Mouse (Mus musculus): ENCODE measurements around the gene Impdh1.

Gene Impdh1

DNA sequence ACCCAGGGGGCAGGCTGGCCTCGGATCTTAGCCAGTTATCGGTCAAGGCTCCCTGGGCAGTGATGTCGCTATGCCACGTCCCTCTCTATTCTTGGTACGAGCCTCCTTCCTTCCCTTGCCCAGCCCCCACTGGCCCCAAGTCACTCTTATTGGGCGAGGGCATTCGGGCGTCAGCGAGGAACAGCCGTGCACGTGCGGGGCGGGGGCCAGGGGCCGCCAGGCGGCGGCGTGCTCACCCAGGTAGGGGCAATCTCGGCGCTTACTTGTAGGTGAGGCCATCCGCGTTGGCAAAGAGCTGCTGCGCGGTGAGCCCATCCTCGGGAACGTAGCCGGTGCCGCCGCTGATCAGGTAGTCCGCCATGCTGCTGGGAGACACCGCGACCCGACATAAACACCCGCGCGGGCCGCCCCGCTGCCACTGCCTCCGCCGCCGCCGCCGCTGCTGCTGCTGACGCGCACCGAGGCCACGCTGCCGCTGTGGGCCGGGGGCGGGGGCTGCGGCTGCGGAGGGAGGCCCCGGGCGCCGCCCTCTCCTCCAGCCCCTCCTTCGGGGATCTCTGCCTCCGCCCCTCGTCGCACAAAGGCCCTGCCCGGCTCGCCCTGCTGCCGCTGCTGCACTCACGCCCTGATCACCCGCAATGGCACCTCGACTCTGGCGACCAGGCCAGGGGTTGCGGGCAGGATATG is 4.2 kb downstream of the Impdh1 start:
- peak; percentile 88 to 91 for DNase-seq

DNA sequence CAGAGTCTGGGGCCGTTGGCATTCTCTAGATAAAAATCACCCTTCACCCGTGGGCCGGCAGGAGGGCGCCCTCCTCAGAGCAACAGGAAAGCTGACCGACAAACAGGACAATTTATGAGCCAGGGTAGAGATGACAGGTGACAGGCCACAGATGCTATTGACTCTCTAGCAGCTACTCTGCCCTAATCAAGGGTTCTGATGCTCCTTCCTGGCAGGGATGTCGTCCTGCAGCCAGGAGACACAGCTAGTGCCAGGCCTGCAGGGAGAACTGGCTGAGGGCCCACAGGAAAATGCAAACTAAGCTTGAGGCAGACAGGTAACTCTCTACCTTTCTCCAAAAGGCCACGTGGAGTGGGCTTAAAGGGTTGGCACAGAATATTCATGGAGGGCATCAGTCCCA is 5.0 kb downstream of the Impdh1 start:
- peak in 1 of 2 experiments; percentile 19 for DNase-seq

DNA sequence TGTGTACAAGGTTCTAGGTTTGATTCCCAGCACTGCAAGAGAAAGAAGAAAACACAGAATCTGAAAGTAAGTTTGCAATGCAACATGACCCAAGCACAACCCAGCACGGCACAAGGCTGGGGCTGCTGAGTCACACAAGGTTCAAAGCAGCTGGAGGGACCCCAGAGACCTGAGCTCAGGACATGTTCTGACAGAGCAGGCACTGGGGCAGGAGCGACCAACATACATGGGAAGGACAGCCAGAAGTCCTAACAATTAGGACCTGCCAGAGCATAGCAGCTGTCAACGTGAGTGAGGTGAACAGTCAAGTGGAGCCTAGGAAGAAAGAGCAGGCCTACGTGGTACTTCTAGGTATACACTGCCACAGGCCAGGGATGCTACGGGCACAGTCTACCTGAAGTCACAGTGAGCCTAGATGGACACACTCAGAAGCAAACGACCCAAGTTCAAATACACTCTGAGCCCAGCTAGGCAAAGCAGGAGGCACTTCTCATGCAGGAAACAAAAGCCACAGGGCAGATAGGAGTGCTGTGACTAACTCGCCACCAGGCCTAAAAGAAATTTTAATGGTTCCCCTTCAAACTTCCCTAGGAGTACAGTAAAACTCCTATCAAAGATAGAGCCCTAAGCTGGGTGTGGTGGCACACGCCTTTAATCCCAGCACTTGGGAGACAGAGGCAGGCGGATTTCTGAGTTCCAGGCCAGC is 5.8 kb downstream of the Impdh1 start:
- no peak for DNase-seq

DNA sequence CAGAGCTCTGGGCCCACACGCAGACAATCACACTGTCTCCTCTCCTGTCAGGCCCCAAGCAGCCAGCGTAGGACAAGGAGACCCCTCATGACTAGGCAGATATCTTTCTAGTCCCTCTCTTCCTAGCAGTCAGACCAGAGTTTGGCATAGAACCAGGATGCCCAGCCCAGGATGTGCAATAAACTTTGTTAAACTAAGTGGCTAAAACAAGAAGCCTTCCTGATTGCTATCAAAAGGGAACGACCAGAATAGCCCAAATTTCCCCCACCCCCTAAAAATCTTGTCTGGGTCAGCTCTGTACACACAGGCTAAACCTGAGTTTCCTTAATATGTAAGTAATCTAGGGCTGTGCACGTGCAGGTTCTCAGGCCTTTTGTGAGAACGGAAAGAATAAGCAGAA is 8.0 kb downstream of the Impdh1 start:
- peak; percentile 37 to 69 for DNase-seq

DNA sequence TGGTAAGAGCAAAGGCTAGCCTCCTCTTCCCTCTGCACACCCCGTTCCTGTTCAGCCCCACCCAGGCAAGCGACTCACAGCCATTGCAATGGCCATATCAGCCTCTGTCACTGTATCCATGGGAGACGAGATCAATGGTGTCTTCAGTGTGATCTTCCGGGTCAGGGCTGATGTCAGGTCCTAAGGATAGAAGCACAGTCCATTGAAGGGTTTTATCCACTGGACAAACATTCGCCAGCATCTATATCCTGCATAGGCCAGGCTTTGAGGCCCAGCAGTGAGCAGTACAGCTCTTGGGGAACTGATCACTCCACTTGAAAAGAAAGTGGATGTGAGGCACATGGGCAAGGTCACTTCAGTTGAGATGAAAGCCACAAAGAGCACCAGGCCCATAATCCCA is 9.1 kb downstream of the Impdh1 start:
- DNase-seq: no peak

DNA sequence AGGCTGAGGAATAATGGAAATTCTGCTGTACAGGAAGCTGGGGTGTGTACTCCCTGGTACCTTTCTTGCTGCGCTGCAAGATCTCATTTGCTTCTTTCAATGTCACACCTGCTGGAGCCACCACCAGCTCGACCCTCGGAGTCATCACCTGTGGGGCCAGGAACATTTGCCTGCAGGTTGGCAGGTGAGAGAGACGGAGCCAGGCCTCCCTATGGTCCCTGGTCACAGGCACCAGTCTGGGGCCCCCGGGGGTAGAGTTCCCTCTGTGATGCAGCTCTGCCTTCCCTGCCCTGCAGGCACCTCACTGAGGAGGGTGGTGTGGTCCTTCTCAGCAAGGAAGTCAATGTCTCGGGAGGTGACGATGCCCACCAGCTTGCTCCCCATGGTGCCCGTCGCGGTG is 10.2 kb downstream of the Impdh1 start:
- DNase-seq: no peak

DNA sequence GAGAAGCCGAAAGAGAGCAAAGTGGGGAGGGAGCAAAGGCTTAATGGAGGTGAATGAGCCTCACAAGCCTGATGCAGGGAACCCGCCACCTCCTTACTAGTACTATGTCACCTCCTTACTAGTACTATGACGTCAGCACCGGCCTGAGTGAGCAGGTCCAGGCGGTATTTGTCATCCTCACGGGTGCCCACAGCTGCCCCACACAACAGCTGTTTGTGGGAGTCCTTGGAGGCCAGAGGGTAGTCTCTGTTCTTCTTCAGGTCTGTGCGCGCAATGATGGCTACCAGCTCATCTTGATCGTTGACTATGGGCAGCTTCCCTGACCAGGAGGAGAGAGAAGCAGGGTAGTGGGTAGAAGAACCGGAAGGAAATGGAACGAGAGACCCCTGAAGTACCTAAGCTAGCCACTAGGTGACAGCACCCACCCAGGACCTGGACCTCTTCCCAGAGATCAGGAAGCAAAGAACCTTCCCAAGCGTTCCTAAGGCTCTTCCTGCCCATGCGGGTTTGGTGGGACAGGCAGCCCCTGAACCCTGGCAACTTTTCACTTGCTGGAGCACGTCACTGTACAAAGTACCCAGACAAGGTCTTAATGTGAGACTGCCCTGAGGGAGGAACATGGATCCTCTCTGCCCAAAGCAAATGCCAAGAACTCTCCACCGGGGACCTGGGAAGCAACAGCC is 11.1 kb downstream of the Impdh1 start:
- peak; percentile 43 to 61 for DNase-seq

DNA sequence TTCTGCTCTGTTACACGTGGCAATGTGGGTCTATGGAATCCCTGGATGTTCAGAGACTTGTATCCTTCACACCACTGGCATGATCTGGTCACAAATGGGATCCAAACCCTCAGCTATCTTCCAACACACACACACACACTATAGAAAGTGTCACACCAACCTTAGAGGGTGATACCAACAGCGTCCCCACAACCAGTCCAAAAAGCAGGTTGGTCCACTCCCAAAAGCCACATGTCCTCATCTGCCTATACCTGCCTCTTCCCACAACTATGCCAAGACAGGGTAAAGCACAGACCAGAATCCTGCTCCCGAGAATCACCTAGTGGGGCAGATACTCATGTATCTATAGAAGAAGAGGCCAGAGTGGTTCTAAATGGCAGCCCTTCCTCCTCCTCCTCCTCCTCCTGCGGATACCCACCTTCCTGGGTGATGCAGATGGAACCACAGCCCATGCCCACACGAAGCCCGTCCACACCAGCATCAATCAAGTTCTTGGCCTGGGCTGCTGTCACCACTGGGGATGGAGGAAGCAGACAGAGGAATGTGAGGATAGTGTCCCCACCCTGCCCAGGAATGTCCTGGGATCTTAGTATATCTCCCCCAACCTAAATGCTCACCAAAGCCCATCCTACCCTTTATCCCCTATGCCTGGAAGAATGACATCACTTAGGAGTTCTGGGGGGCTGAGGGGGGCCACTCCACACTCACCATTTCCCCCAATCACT is 12.1 kb downstream of the Impdh1 start:
- DNase-seq: no peak

DNA sequence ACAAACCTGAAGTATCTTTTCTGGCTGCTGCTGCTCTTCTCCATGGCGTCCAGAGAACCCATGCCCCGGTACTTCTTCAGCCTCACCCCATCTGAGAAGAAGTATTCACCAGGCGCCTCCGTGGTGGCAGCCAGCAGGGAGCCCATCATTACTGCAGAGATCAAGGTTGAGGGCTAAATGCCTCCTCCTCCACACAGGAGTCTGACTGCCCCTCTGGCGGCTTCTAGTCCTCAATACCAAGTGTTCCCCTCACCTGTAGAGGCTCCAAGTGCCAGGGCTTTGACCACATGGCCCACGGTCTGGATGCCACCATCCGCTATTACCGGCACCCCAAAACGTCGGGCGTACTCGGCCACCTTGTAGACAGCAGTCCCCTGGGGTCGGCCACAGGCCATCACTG is 13.1 kb downstream of the Impdh1 start:
- no peak for DNase-seq

DNA sequence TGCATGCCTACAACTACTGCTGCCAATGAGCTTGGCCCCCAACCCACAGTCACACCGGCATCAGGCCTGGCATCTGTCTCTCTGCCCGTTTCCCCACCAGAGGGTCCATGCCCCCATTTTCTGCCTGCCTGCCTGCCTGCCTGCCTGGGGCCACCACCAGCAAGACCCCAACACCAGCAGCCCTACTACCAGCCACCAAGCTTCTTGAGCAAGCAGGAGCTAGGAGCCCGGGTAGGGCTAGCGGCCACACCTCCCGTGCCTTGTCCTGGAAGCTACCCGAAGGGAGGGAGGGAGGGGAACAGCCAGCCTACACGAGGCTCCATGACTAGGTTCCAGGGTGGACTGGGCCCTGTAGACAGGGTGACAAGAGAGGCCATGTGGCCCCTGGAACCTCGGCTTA is 14.2 kb downstream of the Impdh1 start:
- DNase-seq: no peak

DNA sequence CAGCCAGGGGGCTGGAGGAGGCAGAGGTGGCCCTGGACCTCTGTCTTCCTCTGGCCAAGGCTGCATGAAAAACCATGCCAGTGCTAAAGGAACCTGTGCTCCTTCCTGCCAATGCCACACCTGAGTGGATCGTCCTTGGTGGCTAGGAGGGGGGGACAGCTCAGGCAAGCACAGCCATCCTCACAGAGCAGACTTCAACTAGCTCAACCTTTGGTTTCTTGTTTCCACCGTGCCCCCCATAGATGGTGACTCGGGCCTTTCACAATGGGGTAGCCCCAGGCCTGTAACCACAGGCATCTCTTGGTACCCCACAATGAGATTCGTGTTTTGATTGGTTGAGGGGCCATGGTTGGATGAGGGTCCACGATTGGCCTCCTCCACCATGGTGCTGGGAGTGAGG is 14.8 kb downstream of the Impdh1 start:
- no peak for DNase-seq

DNA sequence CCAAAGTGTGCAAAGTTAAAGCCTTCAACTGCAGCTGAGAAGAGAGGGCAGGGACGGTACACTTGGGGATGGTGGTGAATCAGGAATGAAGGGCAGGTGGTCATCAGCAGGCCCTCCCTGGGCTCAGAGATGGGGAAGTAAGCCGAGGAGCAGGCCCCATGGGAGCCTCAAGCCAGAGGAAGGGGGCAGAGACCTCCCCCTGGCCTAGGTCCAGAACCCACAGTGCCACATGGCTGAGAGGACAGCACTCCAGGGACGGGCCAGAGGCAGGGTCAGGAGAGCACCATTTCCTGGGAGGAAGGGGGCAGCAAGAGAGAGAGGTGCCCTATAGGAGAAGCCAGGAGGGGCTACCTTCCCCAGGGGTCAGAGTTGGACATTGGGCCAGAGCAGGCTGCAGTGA is 15.7 kb downstream of the Impdh1 start:
- DNase-seq: no peak

DNA sequence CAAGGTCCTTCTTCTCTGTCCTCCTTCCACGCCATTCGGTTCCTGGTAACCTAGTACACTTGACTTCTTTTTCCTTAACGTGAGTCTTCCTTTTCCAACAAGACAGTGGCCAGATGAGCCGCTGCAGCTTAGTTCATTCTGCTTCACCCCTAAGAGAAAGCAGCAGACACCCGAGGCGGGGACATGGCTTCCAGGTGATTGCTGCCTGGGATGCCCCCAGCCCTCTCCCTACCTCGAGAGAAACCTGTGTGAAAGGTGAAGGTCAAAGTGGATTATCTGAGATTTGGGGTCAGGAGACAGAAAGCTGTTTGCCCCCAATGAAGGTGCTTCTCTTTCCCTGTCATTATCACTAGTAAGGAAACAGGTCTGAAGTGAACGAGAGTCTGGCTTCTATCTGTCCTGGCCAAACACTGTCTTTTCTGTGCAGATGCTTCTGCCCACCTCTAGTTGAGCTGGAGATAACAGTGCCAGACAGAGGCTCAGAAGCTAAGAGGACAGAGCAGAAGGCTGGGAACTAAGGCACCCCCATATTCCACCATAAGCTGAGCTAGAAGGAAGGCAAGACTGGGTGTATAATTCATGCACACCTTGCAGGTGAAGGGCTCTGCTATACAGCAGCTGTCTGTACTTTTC is 16.8 kb downstream of the Impdh1 start:
- no peak for DNase-seq

DNA sequence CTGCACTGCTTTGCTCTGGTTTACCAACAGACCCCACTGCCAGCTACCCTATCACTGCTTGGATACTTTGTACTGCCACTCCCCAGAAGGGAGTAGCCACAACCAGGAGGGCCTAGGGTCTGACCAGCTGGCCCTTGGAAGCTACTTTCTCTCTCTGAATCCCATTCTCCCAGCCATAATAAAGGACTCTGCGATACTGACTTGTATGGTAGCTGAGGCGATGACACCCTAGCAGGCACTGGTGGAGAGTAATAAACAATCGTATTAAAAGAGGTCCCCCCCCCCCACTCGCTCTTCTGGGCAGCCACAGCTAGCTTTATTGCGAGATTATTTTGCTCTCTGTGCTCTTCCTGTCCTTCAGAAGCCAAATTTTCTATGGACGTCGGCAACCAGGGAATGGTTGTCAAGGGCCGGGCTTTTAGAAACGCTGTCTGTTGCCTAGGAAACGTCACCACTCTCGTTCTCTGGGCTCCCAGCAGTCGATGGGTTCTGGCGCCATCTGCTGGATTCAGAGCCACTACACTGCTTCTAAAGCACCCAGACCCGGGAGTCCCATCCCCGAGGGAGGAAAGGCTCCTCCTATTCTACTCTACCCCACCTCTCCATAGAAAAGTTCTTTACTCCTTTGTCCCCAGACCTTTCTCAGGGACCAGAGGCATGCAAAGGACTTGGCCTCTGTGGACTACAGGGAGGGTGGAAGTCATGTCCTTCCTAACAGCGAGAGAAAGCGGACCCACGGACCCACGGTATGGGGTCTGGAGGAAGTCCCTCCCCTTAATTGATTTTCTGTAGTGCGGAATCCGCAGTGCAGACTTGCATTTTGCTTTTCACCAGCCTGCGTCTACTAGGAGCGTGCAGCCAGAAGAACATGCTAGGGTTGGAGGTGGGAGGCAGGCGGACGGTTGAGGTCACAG is 17.6 kb downstream of the Impdh1 start:
- peak; percentile 86 to 91 for DNase-seq

DNA sequence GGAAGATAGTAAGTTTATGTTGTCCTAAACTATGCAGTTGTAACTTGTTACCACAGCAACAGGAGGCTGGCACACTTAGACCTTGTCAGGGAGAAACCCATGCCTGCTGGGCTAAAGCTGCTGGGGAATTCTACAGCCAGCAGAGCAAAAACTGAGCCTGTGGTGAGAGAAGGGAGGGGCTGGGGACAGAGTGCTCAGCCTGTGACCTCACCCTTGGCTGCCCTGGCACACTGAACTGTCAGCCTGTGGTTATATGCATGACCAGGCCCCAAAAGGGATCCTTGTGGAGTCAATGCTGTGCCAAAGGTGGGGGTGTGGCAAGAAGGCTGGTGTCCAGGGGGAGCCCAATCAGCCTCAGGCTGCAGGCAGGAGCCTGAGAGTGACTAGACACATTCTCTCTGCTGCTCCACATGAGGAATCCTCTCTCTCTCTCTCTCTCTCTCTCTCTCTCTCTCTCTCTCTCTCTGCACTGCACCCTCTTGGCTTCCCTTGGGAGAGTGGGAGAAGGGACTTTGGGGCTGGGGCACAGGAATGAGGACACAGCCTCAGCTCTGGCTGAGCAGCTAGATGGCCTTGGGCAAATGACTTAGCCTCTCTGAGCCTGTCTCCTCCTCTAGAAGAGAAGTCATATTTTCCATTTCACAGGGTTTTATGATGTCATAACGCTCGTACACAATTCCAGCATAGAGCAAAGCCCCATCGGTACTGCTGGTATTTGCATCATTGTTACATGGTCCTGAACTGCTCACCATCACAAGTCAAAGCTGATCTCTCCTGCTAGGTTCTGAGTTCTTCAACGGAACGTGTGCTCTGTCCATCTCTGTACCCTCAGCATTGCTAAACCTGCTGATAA is 20.1 kb downstream of the Impdh1 start:
- peak; percentile 35 to 55 for DNase-seq

DNA sequence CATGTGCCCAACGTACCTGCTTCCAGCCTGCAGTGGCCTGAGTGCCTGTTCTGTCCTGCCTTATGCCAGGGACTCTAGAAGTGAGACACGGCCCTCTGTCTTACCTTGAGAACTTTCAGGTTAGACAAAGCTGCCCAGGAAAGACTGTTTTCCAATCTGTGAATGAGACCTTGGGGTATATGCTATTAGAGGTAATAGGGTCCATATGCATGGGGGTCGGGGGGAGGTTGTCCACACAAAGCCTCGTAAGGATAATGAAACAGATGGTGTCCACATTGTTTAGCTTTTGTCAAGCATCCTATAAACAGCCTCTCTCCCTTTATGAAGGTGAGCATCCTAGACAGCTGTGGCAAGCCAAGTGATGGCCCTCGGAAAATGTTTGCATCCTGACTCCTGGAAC is 21.0 kb downstream of the Impdh1 start:
- peak in 1 of 2 experiments; percentile 1 for DNase-seq

DNA sequence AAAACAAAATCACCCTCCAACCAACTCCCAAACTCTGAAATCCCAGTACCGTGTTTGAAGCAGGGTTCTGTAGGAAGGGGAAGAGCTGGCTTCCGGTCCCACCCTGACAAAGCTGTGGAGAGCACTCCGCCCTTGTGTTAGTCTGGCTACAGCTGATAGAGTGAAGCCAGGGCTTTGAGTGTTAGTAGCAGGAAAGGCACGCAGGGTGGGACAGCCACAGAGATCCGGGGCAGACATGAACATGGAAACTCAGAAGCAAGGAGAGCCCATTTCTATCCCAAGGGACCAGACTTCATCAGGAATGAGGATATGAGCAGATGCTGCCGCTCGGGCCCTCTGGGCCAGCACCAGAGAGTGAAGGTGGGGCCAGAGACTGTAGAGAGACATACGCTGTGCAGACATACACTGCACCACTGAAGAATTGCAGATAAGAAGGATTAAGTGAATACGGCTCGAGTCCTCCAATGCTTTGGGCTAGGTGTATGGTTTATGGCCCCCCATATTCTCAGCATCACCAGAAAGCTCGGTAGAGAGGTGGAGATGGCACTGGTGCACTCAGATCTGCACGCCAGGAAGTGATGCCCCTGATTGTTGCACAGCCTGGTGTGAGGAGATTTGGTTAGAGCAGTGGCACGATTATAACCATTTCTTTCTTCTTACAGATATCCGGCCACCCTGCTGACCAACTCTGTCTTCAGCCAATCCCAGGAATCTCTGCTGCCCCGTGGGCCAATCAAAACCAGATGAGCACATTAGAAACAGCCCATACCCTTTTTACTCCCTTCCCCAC is 22.0 kb downstream of the Impdh1 start:
- peak; percentile 65 to 78 for DNase-seq

DNA sequence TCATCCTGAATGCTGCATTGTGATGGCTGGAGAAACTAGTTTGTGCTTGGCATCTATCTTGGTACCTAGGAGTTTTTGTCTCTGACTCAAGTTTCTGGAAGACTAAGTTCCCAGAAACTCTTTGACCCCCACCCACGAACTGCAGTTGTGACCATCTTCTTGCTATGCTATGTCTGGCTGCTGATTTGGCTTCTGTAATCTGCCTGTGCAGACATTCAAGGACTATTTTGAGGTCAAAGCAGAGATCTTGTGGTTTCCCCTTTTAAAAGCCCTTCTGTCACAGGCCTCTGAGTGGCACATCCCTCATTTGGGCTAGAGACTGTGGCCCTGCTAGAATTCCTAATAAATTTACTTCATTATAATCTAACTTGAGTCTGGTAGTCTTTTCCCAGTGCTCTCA is 28.2 kb downstream of the Impdh1 start:
- no peak for DNase-seq

DNA sequence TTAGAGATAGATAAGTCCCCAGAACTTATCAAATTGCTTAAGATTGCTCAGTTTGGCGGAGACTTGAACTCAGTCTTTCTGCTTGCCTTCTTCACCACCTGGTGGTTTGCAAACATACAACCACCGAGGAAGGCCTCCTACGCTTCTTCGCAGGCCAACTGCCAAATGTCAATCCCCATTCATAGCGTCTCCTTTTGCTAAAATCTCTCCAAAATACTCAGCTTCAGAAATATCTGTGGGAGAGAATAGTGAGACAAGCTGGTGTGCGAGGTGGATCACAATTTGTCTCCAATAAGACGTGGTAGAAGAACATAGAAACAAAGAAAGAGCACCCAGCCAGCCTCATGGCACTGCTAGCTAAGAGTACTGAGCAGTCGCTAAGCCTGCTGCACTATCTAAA is 36.3 kb downstream of the Impdh1 start:
- DNase-seq: no peak
